8 mouse cellular contexts compared by ENCODE assay signal in genomic region chr8:70352000-70352384, GRCm38 (mm10). TPM values are rescaled to one million over a fixed set of nuclear protein-coding genes. Genes with fewer than 3 reads are reported as not detected.
DNase-seq lines count a peak whose midpoint lies in the region; ATAC-seq and TF ChIP-seq lines count a peak whose summit lies in the region.

No protein-coding gene starts in this region.

- peaks cover 27 to 34% of the 10 kb centered on the region in 2 experiments for H3K4me1 ChIP-seq in heart, embryonic 14.5 days (ENCODE audit: control insufficient read depth in 2 of 2, insufficient read depth in 2 of 2, low read length in 2 of 2)
- peaks cover 3% of the 10 kb centered on the region; the same call in 1 of the 2 replicates for H3K4me1 ChIP-seq in bone marrow, adult 2 months (ENCODE audit: control insufficient read depth, insufficient read depth, low read length)
- H3K4me1 ChIP-seq in hindbrain, embryonic 11.5 days (replicated peaks; ENCODE audit: control insufficient read depth, insufficient read depth, low read length), result peaks cover 19% of the 10 kb centered on the region
- H3K4me1 ChIP-seq in midbrain, embryonic 12.5 days, result peaks cover 47% of the 10 kb centered on the region

- no peak for ATAC-seq in heart, embryonic 14.5 days (ENCODE audit: insufficient number of reproducible peaks, insufficient read depth, low FRiP score, low read depth)
- ATAC-seq in hindbrain, embryonic 11.5 days (ENCODE audit: low FRiP score), result no peak
- ATAC-seq in midbrain, embryonic 12.5 days (ENCODE audit: low FRiP score, low read depth), result no peak

- DNase-seq in heart, postnatal 25 days (ENCODE audit: low spot score), result no peak
- DNase-seq in hindbrain, embryonic 11.5 days (ENCODE audit: low spot score), result no peak
- no peak for DNase-seq in urinary bladder, postnatal 25 days (ENCODE audit: low spot score)
- DNase-seq in right cerebral cortex, postnatal 25 days, result no peak
- no peak for DNase-seq in left cerebral cortex, adult 18-20 months (ENCODE audit: low spot score in 2 of 2)

- 12% methylated on average over 3 of the region's 3 CpGs for WGBS in heart, embryonic 14.5 days
- 28% methylated on average over 3 of the region's 3 CpGs for WGBS in bone marrow, adult 2 months
- 27% methylated on average over 3 of the region's 3 CpGs for WGBS in hindbrain, embryonic 11.5 days
- 30% methylated on average over 3 of the region's 3 CpGs for WGBS in midbrain, embryonic 12.5 days

- no peaks in the 10 kb centered on the region for H3K27me3 ChIP-seq in heart, embryonic 14.5 days (ENCODE audit: control insufficient read depth, insufficient read depth, low read length)
- no peaks in the 10 kb centered on the region for H3K27me3 ChIP-seq in hindbrain, embryonic 11.5 days (ENCODE audit: control insufficient read depth, insufficient read depth, low read length)
- H3K27me3 ChIP-seq in midbrain, embryonic 12.5 days, result no peaks in the 10 kb centered on the region

- H3K4me2 ChIP-seq in heart, embryonic 14.5 days (ENCODE audit: low read length), result peak overlapping the region; percentile 99
- peak overlapping the region; percentile 65 for H3K4me2 ChIP-seq in hindbrain, embryonic 11.5 days (replicated peaks; ENCODE audit: low read depth, low read length)
- H3K4me2 ChIP-seq in midbrain, embryonic 12.5 days (replicated peaks), result peak overlapping the region; percentile 99

- H3K9me3 ChIP-seq in heart, embryonic 14.5 days (ENCODE audit: control insufficient read depth, low read length), result no peaks in the 10 kb centered on the region
- no peaks in the 10 kb centered on the region for H3K9me3 ChIP-seq in hindbrain, embryonic 11.5 days (ENCODE audit: control insufficient read depth, low read length)
- H3K9me3 ChIP-seq in midbrain, embryonic 12.5 days, result no peaks in the 10 kb centered on the region

- H3K4me3 ChIP-seq in heart, embryonic 14.5 days (ENCODE audit: control insufficient read depth in 1 of 2, insufficient read depth in 1 of 2, low read depth in 1 of 2, low read length in 2 of 2), result peak overlapping the region; percentile 80 to 99
- H3K4me3 ChIP-seq in bone marrow, adult 2 months (replicated peaks; ENCODE audit: control insufficient read depth, low read depth, low read length), result peak overlapping the region; percentile 74
- H3K4me3 ChIP-seq in hindbrain, embryonic 11.5 days (ENCODE audit: low read depth, low read length), result peak overlapping the region; percentile 96
- H3K4me3 ChIP-seq in midbrain, embryonic 12.5 days, result peak overlapping the region; percentile 97

- intact Hi-C loops in heart, postnatal 25 days (cut with DNase I), result no loop called here

- H3K9ac ChIP-seq in heart, embryonic 14.5 days (ENCODE audit: low read length), result peak overlapping the region; percentile 98
- H3K9ac ChIP-seq in hindbrain, embryonic 11.5 days (ENCODE audit: low read depth, low read length), result peak overlapping the region; percentile 93
- peak overlapping the region; percentile 96 for H3K9ac ChIP-seq in midbrain, embryonic 12.5 days (replicated peaks)

- peak overlapping the region in 1 of 2 experiments; percentile 88; a peak in 1 of 4 replicates for H3K27ac ChIP-seq in heart, embryonic 14.5 days (replicated peaks in 1 of 2; ENCODE audit: control insufficient read depth in 1 of 2, insufficient read depth in 1 of 2, low read depth in 2 of 2, low read length in 2 of 2)
- no peak overlapping the region for H3K27ac ChIP-seq in bone marrow, adult 2 months (ENCODE audit: control insufficient read depth, insufficient read depth, low read depth, low read length, poor library complexity)
- H3K27ac ChIP-seq in hindbrain, embryonic 11.5 days (ENCODE audit: low read depth, low read length), result no peak overlapping the region
- H3K27ac ChIP-seq in midbrain, embryonic 12.5 days (replicated peaks), result no peak overlapping the region

- TF ChIP-seq POLR2A in bone marrow, adult 2 months (IDR thresholded peaks at IDR 0.05; ENCODE audit: borderline replicate concordance, control insufficient read depth, low read depth, low read length), result no peak

- TF ChIP-seq CTCF in bone marrow, adult 2 months (IDR thresholded peaks at IDR 0.05; ENCODE audit: control insufficient read depth, insufficient read depth, low read length), result no peak

- peaks cover 25% of the 10 kb centered on the region for H3K36me3 ChIP-seq in heart, embryonic 14.5 days (ENCODE audit: control insufficient read depth, insufficient read depth, low read length)
- H3K36me3 ChIP-seq in hindbrain, embryonic 11.5 days (ENCODE audit: control insufficient read depth, insufficient read depth, low read length), result no peaks in the 10 kb centered on the region
- H3K36me3 ChIP-seq in midbrain, embryonic 12.5 days, result peaks cover 11% of the 10 kb centered on the region; the same call in 1 of the 2 replicates

RNA-seq across cellular contexts. Expression of gene Upf1, which starts 1.1 kb away (rescaled TPM):
- polyA plus RNA-seq in heart, embryonic 14.5 days (2014; fragmentation: Nextera tagmentation; extraction: Ambion mirVana), result 14.2 and 18.1 TPM in 2 replicates
- total RNA-seq in heart, postnatal 25 days (2021), result 10 to 100 TPM; 43.2 to 46.3 TPM
- 20.2 and 39.1 TPM in 2 replicates for polyA plus RNA-seq in bone marrow, adult 2 months (2011; ENCODE audit: insufficient read depth, insufficient read length, low replicate concordance, missing spikeins)
- 21.4 TPM in 2 replicates for polyA plus RNA-seq in hindbrain, embryonic 11.5 days (2014; fragmentation: Nextera tagmentation; extraction: Ambion mirVana)
- 32.8 and 38.0 TPM in 2 replicates for polyA plus RNA-seq in midbrain, embryonic 12.5 days (2016; fragmentation: Nextera tagmentation; extraction: Ambion mirVana)
- 10 to 100 TPM; 64.1 to 73.7 TPM for total RNA-seq in left cerebral cortex, adult 18-20 months (2021)

RNA-seq across cellular contexts. Expression of gene Comp, which starts 21.4 kb away (rescaled TPM):
- 3.0 and 4.6 TPM in 2 replicates for polyA plus RNA-seq in heart, embryonic 14.5 days (2014; fragmentation: Nextera tagmentation; extraction: Ambion mirVana)
- 1 to 10 TPM; 6.1 to 7.0 TPM for total RNA-seq in heart, postnatal 25 days (2021)
- 19.6 TPM in 1 of 2 replicates, not detected in the other for polyA plus RNA-seq in bone marrow, adult 2 months (2011; ENCODE audit: insufficient read depth, insufficient read length, low replicate concordance, missing spikeins)
- 0.08 and 0.11 TPM in 2 replicates for polyA plus RNA-seq in hindbrain, embryonic 11.5 days (2014; fragmentation: Nextera tagmentation; extraction: Ambion mirVana)
- 0.23 TPM in 1 of 2 replicates, not detected in the other for polyA plus RNA-seq in midbrain, embryonic 12.5 days (2016; fragmentation: Nextera tagmentation; extraction: Ambion mirVana)
- under 1 TPM; 0.30 to 0.33 TPM for total RNA-seq in left cerebral cortex, adult 18-20 months (2021)

RNA-seq across cellular contexts. Expression of gene Gdf1, which starts 22.4 kb away (rescaled TPM):
- 0.57 TPM in 1 of 2 replicates, not detected in the other for polyA plus RNA-seq in heart, embryonic 14.5 days (2014; fragmentation: Nextera tagmentation; extraction: Ambion mirVana)
- under 1 TPM in 1 of 2 experiments, not detected in 1; 0.21 TPM for total RNA-seq in heart, postnatal 25 days (2021)
- not detected in 2 replicates for polyA plus RNA-seq in bone marrow, adult 2 months (2011; ENCODE audit: insufficient read depth, insufficient read length, low replicate concordance, missing spikeins)
- polyA plus RNA-seq in hindbrain, embryonic 11.5 days (2014; fragmentation: Nextera tagmentation; extraction: Ambion mirVana), result 1.3 TPM in 2 replicates
- polyA plus RNA-seq in midbrain, embryonic 12.5 days (2016; fragmentation: Nextera tagmentation; extraction: Ambion mirVana), result 3.7 and 4.5 TPM in 2 replicates
- total RNA-seq in left cerebral cortex, adult 18-20 months (2021), result 10 to 100 TPM; 16.4 to 19.1 TPM

RNA-seq across cellular contexts. Expression of gene Cers1, which starts 36.4 kb away (rescaled TPM):
- 1.8 and 2.3 TPM in 2 replicates for polyA plus RNA-seq in heart, embryonic 14.5 days (2014; fragmentation: Nextera tagmentation; extraction: Ambion mirVana)
- under 1 TPM; 0.31 to 0.39 TPM for total RNA-seq in heart, postnatal 25 days (2021)
- polyA plus RNA-seq in bone marrow, adult 2 months (2011; ENCODE audit: insufficient read depth, insufficient read length, low replicate concordance, missing spikeins), result not detected in 2 replicates
- polyA plus RNA-seq in hindbrain, embryonic 11.5 days (2014; fragmentation: Nextera tagmentation; extraction: Ambion mirVana), result 5.7 and 6.2 TPM in 2 replicates
- polyA plus RNA-seq in midbrain, embryonic 12.5 days (2016; fragmentation: Nextera tagmentation; extraction: Ambion mirVana), result 15.3 and 17.1 TPM in 2 replicates
- total RNA-seq in left cerebral cortex, adult 18-20 months (2021), result 10 to 100 TPM; 86.4 to 94.3 TPM

RNA-seq across cellular contexts. Expression of gene Cope, which starts 49.7 kb away (rescaled TPM):
- polyA plus RNA-seq in heart, embryonic 14.5 days (2014; fragmentation: Nextera tagmentation; extraction: Ambion mirVana), result 294 and 319 TPM in 2 replicates
- total RNA-seq in heart, postnatal 25 days (2021), result 100 to 1,000 TPM; 145 to 159 TPM
- polyA plus RNA-seq in bone marrow, adult 2 months (2011; ENCODE audit: insufficient read depth, insufficient read length, low replicate concordance, missing spikeins), result 85.8 and 91.7 TPM in 2 replicates
- polyA plus RNA-seq in hindbrain, embryonic 11.5 days (2014; fragmentation: Nextera tagmentation; extraction: Ambion mirVana), result 268 and 278 TPM in 2 replicates
- 222 and 235 TPM in 2 replicates for polyA plus RNA-seq in midbrain, embryonic 12.5 days (2016; fragmentation: Nextera tagmentation; extraction: Ambion mirVana)
- total RNA-seq in left cerebral cortex, adult 18-20 months (2021), result 100 to 1,000 TPM; 141 to 145 TPM
